Mouse (Mus musculus): ENCODE measurements around the gene Tlk1. TPM values are rescaled to one million over a fixed set of nuclear protein-coding genes. Genes with fewer than 3 reads are reported as not detected.

Tlk1 gene
- total RNA-seq, 2 experiments from 2014 or later = 82.5 to 85.0 TPM

DNA sequence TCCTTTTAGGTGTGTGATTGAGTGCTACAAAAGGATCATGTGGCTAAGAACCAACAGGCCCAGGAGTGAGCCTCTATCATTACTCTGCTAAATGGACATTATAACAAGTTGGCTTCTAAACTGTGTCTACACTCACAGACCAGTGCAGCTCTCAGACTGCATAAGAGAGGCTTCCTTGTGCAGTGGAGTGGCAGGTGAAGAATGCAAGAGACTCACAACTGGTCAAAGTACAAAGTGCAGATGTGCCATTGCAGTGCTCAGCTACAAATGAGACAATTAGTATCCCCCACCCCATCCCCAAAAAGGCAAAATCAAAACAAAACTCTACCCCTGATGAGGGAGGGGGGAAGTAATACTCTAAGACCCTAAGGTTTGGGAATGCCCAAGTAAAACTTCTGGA lies 24.0 kb downstream of the Tlk1 start:
- intact Hi-C loops (cut with DNase I) = no loop called here
- no peak for DNase-seq

DNA sequence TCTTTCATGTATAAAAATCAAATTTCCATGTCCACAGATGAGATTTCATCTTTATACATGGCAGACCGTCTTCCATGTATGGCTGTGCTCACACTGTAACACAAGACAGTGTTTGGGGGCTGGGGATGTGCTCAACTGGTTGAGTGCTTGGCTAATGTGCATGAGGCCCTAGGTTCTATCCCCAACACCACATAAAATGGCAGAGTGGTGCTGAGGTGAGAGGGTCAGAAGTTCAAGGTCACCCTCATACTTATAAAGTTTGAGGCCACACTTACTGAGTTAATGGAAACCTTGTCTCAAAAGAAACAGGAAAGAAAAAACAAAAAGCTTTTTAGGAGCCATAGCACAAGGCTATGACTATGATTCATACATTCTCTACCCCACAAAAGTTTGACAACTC lies 25.1 kb downstream of the Tlk1 start:
- intact Hi-C loops (cut with DNase I) = no loop called here
- no peak for DNase-seq

DNA sequence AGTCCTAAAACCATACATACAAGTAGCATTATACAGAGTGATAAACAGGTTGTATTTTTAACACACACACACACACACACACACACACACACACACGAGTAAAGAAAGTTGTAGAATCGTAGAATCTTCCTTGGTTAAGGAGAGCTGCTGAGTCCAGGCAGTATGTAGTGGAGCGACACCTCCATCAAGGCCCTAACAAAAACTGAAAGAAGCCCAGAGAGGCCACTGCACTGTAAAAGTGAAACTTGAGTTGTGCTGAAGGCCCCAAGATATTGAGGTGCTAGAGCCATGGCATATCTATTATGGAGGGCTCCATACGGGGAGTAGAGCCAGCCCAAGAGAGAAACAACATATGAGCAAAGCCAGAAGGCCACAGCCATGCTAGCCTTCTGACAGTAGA lies 32.3 kb downstream of the Tlk1 start:
- no peak for DNase-seq
- intact Hi-C loops (cut with DNase I) = no loop called here

DNA sequence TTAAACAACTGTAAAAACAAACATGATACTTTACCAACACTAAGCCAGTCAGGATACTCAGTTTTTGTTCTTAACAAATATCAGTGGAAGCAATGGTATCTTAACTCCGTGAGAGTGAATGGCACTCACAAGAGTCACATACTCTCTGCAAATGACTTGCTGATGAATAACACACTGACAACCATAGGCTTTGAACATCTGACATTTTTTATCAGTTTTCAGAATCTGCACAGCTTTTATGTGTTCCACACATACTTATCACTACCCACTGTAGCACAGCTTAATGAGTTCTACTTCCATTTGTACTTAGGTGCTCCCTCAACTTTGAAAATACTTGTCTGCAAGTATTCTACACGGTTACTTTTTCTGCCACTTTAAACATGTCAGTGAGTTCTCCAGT lies 35.3 kb downstream of the Tlk1 start:
- intact Hi-C loops (cut with DNase I) = no loop called here
- DNase-seq = no peak

DNA sequence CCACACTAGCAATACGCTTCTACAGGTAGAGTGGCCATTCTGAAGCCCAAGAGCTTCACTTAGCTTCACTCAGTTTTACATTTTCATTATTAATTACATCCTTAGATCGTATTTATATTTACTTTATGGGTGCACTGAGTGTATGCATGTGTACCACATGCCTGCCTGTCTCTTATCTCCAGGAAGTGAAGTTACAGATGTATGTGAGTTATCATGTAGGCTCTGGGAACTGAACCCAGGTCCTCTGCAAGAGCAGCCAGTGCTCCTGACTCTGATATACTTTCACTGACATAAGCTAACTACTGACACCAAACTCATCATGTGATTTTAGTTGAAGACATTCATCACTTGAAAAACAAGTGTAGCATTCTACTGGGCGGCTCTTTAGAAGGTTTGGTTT lies 36.2 kb downstream of the Tlk1 start:
- no peak for DNase-seq
- intact Hi-C loops (cut with DNase I) = no loop called here

DNA sequence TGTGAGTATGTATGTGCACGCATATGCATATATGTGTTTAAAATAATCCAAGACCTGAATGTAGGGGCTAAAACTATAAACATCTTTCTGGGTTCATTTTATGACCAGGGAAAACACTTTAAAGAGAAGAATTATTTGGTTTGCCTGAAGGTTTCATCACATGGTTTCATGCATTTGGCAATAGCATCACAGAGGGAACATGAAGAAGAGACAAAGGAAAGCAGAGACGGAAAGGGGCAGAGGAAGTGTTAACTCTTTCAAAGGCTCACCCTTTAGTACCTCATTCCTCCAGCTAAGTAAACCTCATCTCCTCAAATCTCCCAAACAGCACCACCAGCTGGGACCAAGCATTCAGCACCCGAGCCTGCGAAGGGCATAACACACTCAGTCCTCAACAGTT lies 41.1 kb downstream of the Tlk1 start:
- no peak for DNase-seq
- intact Hi-C loops (cut with DNase I) = no loop called here

DNA sequence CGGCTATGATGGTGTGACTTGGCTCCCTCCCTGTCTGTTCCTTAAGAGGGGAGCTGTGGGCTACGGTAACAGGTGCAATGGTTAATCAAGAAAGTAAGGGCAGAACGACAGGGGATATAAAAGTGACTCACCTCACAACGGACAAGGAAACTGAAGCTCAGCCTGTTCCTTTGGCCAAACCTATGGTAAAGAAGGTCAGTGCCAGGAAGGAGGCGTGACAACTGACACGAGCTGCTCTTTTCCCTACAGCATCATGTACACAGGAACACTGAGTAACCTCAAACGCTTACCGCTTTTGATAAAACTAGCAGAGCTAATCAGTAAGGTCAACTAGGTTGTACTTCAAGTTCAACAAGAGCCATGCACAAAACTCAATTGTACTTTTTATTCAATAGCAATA lies 42.0 kb downstream of the Tlk1 start:
- intact Hi-C loops (cut with DNase I) = no loop called here
- DNase-seq = no peak

DNA sequence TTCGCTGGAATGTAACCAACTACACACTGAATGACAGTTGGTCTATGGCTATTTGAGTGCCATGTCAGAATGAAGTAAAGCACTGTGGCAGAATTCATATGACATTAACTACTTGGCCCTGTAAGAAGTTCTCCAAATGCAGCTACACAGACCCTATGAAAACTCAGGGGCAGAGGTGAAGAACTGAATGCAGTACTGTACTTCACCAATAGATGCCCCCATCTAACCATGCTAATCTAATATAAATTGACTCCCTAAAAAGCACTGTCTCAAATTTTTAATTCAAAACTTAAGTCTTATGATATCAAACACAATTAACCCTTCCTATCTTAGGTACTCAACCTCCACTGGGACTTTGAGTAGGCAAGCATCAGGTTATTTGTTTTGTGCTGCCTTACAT lies 45.9 kb downstream of the Tlk1 start:
- no peak for DNase-seq
- intact Hi-C loops (cut with DNase I) = loop anchor here (5.0 kb wide), 1 partner anchor 258 kb away; no protein-coding TSS in a partner anchor

DNA sequence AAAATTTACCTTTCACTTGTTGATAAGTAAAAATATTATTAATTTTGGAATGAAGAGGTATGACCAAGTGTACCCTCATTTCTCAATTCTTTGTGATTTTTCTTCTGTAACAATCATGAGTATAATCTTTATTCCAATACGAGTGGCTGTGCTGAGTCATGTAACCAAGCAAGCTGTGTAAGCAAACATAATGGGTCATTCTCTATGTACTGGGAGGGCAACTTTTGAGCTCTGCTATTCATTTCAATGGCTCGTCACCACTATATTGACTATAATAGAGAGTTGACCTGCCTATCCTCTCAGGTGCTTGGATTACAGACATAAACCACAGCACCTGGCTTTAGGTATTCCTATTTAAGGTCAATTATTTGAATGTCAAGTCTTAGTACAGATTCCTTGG lies 48.8 kb downstream of the Tlk1 start:
- intact Hi-C loops (cut with DNase I) = loop anchor here (5.0 kb wide), 1 partner anchor 261 kb away; no protein-coding TSS in a partner anchor
- no peak for DNase-seq

DNA sequence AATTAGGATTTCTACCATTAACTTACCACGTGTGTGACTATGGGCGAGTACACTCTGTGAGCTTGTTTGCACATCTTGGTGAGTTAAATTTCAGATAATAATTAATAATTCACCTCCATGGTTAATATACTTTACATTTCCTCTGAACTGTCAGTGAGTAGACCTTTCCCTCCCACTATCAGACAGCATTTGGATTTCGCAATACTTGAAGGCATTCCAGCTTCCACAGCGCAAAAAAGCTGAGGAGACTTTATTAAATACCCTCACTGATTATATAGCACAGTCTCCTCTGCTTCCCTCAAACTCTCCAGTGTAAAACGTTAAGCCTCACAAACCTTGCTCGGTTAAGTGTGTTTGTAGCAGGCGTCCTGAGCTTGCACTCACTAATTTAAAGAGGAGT lies 60.8 kb downstream of the Tlk1 start:
- no peak for DNase-seq
- intact Hi-C loops (cut with DNase I) = no loop called here

DNA sequence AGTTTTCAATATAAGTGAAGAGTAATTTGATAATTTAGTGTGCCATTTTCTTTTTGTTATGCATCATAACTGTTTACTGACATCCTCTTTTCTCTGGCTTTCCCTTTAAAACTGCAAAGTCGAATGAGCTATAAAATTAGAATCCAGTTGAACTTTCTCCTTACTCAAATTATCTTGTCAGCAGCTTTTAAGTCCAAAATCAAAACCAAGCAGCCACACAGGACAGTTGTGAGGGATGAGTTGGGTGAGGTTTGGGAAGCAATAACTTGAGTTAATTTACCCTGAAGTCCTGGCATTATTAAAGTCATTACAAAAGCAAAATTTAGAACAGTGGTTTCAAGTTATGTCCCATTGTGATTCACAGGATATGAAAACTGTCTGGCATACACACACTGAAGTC lies 62.8 kb downstream of the Tlk1 start:
- no peak for DNase-seq
- intact Hi-C loops (cut with DNase I) = no loop called here

DNA sequence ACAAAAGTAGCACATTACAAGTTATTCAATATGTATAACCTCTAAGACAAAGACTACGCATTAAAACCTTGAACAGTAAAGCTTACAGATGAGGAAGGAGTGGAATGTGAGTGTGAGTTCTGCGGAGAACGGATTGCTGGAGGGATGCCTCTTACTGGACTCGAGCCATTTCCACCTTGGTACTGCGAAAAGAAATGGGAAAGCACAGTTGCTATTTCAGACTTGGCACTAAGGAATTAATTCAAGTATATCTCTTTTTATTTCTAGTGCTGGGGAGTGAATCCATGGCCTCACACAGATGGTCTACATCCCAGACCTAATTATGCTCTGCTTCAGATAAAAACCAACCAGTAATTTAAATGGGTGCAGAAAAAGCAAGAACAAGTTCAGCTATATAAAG lies 73.4 kb downstream of the Tlk1 start:
- intact Hi-C loops (cut with DNase I) = no loop called here
- DNase-seq = no peak

DNA sequence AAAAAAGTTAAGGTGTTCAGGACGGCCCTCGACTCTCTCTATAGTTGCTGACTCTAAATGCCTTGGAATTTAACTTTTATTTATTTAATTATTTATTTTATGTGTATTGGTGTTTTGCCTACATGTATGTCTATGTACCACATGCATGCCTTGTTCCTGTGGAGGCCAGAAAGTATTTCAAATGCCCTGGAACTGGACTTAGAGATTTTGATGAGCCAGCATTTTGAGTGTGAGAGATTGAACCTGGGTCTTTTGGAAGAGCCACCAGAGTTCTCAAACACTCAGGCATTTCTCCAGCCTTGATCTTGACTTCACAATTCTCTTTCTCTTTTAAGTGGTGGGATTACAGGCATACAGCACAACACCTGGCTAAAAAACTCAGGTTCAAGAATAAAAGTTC lies 73.9 kb downstream of the Tlk1 start:
- intact Hi-C loops (cut with DNase I) = no loop called here
- no peak for DNase-seq

DNA sequence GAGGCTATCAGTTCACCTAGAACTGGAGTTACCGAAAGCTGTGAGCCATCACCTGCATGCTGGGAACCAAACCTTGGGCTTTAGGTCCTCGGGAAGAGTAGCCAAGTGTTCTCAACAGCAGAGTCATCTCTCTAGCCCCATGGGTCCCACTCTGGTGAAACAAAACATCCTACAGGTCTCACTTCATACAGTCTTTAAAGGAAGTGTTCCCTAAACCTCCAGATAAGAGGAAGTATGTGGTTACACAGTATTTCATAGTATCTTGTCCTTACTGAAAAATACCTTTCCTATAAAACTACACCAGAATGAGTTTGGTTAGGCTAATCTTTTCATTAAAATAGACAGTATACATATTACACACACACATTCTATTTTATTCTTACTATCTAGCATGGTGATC lies 82.9 kb downstream of the Tlk1 start:
- intact Hi-C loops (cut with DNase I) = no loop called here
- DNase-seq = no peak

DNA sequence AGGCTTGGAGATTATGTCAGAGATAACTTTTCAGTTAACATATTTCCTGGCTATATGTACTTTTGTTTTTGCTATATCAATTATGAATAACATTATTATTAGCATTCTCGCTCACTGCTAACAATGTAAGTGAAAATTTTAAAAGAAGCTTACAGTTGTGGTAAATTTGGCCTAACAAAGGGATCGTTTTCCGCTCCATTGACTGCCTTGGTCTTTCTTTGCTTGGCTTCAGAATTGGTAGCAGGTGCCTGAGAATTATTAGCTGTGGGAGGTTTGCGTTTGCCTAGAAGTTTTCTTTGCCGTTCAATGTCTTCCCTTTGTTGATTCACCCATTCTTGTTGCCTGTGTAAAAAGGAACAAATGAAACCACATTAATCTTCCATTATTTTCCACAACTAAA lies 83.6 kb downstream of the Tlk1 start:
- intact Hi-C loops (cut with DNase I) = no loop called here
- no peak for DNase-seq

DNA sequence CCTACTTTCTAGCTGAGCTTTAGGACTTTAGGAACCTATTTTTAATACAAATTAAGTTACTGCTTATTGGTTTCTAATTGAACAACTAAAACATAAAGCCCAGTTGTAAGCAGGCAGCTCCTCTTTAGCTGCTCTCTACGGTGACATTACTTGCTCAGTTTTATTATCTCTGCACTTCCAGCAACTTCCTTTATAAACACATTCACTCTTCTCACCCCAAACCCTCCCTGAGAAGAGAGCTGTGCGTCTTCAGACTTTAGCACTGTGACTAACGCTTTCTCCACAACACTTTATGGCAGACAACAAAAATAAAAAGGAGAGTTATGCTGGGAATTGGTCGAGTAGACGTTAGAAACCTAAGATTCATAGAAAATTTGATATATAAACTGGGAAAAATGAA lies 89.5 kb downstream of the Tlk1 start:
- no peak for DNase-seq
- intact Hi-C loops (cut with DNase I) = no loop called here

DNA sequence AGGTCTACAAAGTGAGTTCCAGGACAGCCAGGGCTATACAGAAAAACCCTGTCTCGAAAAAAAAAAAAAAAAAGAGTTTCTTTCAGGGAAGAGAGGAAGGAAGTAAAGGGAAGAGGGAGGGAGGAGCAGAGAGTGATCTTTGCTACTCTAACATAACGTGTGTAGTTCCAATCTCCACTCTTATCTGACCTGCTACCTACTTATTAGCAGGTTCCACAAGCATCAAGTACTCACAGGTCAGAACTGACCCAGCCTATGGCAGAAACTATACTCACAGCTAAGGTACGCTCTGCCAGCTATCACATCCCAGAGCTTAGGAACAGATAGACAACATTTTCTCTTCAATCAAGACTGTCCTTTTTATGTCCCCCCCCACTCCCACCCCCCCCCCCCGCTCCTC lies 90.0 kb downstream of the Tlk1 start:
- intact Hi-C loops (cut with DNase I) = no loop called here
- DNase-seq = no peak

DNA sequence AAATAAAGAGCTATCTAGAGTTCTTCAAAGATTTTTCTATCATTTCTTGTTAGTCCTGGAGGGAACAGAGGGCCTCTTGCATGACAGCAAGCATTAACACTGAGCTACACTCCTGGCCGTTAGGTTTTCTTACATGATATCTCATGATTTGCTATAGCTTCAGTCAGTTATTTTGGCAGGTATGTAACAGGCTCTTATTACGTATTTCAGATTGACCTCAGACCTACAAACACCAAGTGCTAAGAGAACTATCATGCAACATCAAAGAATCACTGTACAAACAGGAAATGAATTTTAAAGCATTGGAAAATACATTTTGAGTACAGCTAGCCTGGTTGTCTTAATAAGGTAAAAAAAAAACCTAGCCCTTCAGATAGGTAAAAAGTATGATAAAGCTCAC lies 98.4 kb downstream of the Tlk1 start:
- intact Hi-C loops (cut with DNase I) = no loop called here

DNA sequence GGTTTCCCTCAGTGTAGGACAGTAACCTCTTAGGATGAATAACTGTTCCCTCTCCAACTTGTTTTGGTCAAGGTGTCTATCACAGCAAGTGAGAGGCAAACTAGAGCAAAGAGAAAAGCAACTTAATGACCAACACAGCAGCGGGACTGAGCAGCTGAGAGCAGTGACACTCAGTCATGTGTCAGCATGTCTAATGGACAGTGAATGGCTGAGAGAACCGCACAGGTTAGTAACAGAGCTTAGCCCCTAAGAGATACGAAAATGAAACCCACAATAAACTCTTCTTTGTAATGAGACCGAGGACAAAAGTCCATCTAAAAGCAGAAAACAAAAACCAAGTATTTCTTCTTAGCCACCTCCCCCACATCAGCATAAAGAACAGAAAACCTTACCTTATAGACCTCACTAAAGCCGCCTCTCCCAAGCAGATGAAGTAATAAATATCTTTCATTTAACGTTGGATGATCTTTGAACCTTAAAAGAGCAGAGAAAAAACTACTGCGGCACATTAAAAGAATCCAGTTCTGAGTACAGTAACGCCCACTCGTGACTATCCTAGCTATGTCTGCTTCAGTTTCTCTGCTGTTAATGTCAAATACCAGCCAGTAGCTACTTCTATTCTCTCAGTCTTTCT lies 101.8 kb downstream of the Tlk1 start:
- intact Hi-C loops (cut with DNase I) = no loop called here
- DNase-seq = no peak

More for the DNA sequence above, 98.4 kb downstream of the Tlk1 start:
- no peak for DNase-seq

DNA sequence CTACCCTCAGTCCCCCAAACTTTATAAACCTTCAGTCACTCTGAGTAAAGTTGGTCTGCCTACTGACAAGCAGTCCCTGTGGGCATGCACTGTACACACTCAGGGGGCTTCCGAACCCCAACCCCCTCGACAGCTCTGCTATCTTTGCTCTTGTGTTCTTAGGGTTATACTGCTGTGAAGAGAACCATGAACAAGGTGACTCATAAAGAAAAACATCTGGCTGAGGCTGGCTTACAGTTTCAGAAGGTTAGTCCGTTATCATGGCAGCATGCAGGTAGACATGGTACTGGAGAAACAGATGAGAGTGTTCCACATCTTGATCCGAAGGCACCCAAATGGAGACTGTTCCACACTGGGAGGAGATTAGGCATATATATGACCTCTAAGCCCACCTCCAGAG lies 114.7 kb downstream of the Tlk1 start:
- intact Hi-C loops (cut with DNase I) = loop anchor here (5.0 kb wide), 1 partner anchor 326 kb away; no protein-coding TSS in a partner anchor
- DNase-seq = no peak

DNA sequence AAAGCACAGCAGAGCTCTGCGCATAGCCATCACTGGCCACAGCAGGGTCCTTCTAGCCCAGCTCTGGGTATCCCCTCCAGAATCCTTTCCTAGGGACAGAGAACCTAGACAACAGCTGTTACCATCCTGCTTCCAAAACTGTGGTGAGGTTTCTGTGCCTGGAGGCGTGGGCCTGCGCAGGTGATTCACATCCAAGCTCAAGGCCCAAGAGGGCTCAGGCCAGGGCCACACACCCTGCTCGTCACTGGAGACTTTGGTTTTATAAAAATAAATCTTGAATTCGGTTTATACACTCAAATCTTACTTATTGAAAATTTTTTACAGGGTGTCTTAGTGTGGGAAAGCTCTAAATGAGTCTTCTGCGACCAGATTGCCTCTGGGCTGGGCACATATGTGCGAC lies 115.3 kb downstream of the Tlk1 start:
- no peak for DNase-seq
- intact Hi-C loops (cut with DNase I) = loop anchor here (5.0 kb wide), 1 partner anchor 327 kb away; no protein-coding TSS in a partner anchor

DNA sequence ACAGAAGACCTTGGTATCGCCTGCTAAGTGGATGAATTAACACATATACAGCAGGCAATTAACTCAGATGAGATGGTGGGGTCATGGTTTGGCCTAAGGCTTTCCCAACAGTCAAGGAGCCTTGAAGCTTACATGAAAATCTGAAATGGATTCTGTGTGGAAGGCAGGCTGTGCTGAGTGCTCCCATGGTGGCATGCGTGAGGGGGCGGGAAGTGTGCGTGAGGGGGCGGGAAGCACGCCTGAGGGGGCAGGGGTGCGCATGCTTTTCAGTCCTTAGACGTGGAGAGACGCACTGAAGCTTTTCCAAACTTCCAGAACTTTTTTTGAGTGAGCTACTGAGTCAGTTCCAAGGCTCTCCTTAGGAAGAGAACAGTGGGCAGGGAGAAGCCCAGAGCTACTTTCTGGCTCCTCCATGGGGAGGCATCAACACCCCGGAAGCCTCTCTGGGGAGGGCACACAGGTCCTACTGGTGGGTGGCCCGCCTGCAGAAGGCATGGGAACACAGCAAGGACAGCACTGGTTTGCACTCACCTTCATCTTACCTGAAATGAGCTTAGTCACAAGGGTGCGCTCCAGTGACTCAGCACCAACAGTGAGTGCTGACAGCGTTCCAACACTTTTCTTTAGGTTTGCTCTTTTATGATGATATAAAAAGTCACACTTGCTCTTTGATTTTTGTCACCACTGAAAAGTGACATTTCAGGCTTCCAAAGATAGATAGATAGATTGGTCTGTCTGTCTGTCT lies 116.4 kb downstream of the Tlk1 start:
- intact Hi-C loops (cut with DNase I) = no loop called here
- no peak for DNase-seq

DNA sequence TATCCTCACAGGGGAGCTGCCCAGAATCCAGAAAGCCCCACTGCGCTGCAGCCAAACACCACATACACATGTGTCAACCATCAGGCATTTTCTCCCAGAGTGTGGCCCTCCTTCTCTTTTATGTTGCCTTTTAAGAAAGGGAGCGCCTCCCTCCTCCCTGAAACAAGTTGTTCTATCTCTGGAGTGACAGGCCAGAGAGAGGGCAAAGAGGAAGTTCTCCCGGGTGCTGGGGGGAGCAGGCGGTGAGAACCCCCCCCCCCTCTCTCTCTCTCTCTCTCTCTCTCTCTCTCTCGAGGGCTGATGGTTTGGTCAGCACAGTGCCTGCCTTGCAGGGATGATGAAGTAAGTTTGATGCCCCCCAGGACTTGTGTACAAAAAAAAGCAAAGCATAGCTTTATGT lies 123.1 kb downstream of the Tlk1 start:
- DNase-seq = no peak
- intact Hi-C loops (cut with DNase I) = no loop called here

Measured in left cerebral cortex, postnatal 4 days (tissue).